Mouse (Mus musculus) lung, postnatal 10 days (tissue): Measurements from ENCODE around the gene C1ra.
"Not testable (repeated sequence)": the region's sequence is repeated elsewhere in the genome, so short reads cannot be mapped to it uniquely, and the experiment has no call there.

ENCODE experiments used
- DNase-seq: peaks from one replicate; pipeline ENCODE4 v3.0.0; 2021

C1ra gene

DNA sequence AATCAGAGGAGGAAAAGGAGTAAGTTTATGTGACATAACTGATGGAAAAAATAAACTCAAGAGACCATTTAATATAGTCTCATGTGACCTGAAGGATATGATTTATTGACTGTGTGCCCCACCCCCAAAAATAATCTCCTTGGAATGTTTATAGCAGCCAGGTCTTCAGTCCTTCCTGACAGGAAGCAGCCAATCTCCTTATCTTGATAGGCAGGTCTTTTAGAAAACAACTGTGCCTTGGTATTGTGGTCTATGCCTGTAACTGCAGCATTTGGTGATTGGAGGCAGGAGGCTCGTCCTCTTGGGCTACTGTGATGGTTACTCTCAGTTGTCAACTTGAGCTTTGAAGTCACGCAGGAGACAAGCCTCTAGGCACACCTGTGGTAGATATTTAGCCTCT is 24.7 kb upstream of the C1ra start:
- no peak for DNase-seq

DNA sequence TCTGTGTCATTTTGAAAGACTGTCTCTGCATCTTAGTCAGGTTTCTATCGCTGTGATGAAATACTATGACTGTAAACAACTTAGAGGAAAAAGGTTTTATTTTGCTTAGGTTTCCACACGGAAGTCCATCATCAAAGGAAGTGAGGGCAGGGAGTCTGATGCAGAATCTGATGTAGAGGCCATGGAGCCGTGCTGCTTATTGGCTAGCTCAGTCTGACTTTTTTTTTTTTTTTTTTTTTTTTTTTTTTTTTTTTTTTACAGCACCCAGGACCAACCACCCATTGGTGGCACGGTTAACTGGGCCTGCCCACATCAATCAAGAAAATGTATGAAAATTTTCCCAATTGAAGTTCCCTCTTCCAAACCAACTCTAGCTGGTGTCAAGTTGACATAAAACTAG is 23.3 kb upstream of the C1ra start:
- DNase-seq = no peak

- no peak for DNase-seq
Observed at GRCm38 (mm10) chr6:124491427-124491826, 20.8 kb upstream of the C1ra start.

GRCm38 (mm10) chr6:124492842-124493561 is 19.2 kb upstream of the C1ra start, which contains the start of gene C1rl:
Gene C1rl, plus strand, starts transcription at chr6:124493113.
- DNase-seq = peak; percentile 91

- DNase-seq = peak; percentile 16
Observed at GRCm38 (mm10) chr6:124493886-124494285, 18.3 kb upstream of the C1ra start.

DNA sequence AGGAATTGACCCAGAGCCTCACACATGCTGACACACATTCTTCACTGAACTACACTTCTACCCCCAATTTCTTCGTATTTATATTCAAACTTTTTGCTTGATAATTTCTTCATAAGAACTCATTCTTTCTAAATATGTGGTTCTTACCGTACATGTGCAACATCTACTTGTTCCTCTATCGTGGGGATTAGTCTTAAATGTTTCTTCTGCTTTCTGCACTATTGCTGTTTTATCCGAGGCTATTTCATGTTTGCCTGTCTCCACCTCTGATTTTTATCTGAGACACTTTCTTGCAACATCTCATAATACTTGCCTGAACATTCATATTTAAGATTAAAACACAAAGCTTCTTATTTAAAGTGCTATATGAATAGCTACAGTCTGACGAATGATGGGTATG is 16.2 kb upstream of the C1ra start:
- no peak for DNase-seq

DNA sequence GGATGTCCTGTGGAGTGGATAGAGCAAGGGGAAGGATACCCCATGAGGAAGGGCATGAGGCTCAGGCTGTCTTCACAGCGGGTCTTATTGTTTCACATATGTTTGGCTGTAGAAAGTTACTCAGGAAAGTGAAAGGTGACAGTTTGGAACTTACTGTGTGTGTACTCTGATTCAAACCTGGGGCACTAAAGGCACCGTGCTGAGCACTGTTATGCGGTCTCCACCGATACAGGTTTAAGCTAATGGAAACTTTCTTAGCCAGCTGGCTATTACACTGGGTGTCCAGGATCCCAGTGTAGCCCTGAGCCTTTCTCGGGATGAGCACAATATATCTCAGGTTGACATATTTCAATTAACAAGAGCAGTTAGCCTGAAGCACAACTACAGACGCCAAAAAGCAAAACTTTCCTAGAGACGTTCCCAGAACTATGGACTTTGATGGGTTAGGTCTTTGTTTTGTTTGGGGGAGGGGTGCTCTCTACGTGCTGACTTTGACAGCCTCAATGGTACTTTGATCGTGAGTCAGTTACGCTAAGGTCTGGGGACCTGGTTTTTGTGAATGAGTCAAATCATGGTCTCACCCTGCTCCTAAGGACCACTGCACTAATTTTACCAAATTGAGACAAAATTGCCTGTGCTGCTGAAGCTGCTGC is 12.2 kb upstream of the C1ra start:
- no peak for DNase-seq

DNA sequence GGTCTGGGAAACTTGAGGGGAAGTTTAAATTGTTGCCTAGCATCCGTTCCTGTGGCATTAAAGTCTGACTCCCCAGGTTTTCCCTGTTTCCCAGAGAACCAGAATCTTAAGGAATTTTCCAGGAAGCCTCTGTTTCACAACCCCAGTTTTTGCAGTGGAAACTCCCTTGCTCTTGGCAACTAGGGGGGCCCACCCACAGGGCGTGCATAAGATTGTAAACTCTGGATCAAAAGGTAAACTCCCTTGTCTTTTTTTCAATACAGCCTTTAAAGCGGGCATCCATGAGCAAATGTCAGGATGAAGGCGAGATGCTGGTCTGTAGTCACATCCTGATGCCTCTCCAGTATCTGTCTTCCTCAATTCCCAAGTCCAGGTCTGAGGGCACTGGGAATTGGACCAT is 10.7 kb upstream of the C1ra start:
- DNase-seq = no peak

DNA sequence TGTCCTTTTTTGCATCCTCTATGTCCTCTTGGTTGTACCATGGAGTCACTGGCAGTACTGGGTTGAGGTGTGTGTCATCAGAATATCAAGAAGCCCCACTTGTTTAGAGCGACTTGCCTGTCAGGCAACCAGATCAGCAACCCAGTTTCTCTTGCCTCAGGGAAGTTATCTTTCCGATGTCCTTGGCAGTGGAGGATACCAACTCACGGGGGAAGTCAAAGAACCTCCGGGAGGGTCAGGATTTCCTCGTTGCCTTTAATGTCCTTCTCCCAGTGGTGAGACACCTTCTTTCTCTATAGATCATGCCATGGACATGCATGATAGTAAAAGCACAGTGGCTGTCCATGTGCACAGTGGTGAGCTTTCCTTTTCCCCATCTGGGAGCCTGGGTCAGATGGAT is 10.2 kb upstream of the C1ra start:
- DNase-seq = no peak

- DNase-seq = peak; percentile 19
Observed at GRCm38 (mm10) chr6:124505028-124505427, 7.2 kb upstream of the C1ra start.

DNA sequence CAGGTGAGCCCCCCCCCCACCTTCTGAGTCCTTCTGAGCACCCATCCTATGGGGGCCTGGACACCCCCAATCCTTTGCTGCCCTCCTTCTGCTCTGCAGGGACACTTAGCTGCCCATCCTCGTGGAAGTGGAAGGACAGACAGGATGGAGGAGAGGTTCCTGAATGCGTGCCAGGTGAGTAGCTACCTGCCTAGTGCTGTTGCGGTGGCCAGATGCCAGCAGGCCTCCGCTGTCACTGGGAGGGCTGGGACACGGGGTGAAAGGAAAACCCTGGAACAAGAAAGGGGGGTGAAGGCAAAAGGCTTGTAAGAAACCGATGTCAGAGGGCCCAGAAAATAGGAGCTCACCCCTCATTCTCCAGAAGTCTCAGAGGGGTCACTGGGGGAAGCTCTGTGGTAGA is 5.2 kb upstream of the C1ra start:
- DNase-seq = no peak

GRCm38 (mm10) chr6:124508292-124508691 is 3.9 kb upstream of the C1ra start:
- no peak for DNase-seq

- DNase-seq = not testable (repeated sequence)
Observed at GRCm38 (mm10) chr6:124509192-124509591, 3.0 kb upstream of the C1ra start.

DNA sequence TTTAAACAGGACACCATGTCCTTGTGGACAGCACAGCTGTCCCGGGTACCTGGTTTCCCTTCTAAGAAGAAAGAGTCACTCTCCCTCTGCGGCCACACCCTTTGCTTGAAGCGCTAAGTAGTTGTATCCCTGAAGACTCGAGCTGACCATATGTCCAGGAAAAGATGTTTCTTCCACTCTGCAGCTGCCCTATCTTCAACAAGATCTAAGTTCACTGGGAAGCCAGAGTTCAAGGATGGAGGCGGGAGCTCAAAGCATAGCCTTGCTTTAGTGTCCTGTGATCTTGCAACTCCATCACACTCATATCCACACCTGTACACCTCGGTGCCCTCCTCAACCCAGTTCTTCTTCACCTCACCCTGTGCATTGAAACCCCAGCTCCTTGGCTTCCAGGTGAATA is 269 bp upstream of the C1ra start:
- DNase-seq = no peak

DNA sequence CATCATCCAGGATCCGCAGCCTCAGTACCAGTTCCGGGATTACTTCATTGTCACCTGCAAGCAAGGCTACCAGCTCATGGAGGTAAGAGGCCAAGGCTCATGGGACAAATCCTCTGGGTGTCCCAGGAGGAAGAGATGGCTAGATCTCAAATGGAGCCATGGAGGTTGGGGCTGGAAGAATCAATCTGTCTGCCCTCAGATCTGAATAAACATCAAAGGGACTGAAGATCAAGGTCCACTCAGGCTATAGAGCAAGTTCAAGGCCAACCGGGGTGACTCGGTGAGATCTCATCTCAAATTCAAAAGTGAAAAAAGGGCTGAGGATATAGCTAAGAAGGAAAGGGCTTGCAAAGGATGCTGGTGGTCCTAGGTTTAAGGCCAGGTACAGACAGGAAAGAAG is 5.5 kb downstream of the C1ra start:
- DNase-seq = not testable (repeated sequence)

GRCm38 (mm10) chr6:124522082-124522481 is 9.9 kb downstream of the C1ra start:
- DNase-seq = not testable (repeated sequence)

DNA sequence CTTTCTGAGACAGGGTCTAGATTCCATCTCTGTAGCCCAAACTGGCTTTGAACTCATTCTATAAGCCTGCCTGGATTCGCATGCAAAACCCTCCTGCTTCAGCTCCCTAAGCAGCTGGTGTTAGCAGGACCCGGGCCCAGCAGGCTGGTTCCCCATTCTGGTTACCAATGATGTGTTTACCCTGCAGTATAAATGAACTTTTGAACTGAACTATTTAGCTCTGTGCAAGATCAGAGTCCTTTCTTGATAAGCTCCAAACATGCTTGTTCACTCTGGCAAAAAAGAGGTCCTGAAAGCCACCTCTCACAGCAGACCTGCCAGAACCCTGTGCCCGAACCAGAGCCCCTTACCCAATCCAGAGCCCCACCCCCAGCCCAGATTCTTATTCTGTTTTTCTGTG is 15.7 kb downstream of the C1ra start:
- no peak for DNase-seq

GRCm38 (mm10) chr6:124531077-124531476 is 18.9 kb downstream of the C1ra start:
- no peak for DNase-seq

GRCm38 (mm10) chr6:124536125-124536829 is 24.1 kb downstream of the C1ra start:
- not testable (repeated sequence) for DNase-seq

DNA sequence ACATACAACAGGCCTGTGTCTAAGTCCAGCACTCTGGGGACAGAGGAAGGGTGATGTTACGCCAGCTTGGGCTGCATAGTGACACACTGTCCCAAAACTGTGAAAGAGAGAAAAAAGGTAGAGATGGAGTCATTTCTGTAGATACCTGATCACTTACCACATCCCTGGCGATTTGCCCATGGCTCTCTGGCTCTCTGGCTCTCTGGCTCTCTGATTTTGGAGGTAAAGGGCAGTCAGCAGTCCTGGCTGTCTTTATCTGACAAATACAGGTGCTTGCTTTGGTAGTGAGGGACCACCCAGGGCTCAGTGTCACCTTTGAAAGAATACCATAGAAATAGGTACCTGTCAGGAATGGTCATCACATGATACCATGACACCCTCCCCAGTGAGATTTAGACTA is 29.0 kb downstream of the C1ra start:
- DNase-seq = not testable (repeated sequence)

DNA sequence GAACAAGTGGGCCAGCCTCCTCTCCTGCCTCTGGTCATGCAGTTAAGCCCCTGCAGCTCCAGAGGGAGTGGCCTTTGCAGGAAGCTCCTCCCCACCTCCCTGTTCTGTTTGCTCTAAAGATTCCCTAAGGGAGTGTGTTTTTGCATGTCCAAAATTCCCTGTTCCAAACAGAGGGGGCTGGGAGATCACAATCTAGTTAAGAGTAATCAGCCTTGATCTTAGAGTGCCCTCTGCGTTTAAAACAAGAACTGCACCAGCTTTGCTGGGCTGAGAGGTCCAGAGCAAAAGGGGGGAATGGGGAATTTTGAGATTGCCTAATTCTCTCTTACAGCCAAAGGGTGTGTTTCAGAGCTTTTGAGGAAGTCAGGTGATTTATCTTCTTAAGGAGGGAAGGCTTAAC is 30.1 kb downstream of the C1ra start, which contains the start of gene C1s1:
Gene C1s1, minus strand, starts transcription at position 76 of the 400 bp plus-strand sequence.
- peak; percentile 82 for DNase-seq

DNA sequence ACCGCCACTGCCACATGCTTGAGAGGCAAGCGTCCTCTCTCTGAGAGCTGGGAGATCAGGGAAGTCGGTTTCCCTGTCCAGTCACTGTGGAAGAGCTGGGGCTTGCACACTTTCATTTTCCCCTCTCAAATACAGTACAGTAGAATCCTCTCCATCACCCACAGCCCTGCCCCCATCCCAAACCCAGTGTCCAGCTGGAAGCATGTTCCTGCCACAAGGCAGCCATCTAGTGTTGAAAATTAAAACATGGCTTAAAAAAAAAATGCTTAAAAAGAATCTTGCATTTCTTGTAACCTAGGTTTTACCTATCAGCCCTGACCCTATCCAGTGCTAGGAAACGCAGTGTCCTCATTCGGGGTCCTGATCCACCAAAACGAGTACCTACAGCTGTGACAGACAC is 32.3 kb downstream of the C1ra start:
- peak; percentile 56 for DNase-seq

DNA sequence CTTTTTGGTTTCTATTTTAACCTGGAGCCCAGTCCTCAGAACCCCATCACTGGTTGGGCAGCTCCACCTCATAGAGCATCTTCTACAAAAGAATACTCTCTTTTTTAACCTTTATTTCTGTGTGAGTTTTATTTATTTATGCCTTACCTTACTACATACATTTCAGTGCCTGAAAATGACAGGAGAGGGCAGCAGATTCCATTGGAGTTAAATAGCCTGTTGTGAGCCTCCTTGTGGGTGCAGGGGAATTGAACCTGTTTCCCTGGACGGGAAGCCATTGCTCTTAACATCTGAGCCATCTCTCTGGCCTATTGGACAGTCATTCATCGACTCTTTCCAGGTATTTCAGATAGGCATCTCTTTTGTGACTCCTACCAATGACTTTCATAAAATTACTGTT is 33.2 kb downstream of the C1ra start:
- DNase-seq = no peak

DNA sequence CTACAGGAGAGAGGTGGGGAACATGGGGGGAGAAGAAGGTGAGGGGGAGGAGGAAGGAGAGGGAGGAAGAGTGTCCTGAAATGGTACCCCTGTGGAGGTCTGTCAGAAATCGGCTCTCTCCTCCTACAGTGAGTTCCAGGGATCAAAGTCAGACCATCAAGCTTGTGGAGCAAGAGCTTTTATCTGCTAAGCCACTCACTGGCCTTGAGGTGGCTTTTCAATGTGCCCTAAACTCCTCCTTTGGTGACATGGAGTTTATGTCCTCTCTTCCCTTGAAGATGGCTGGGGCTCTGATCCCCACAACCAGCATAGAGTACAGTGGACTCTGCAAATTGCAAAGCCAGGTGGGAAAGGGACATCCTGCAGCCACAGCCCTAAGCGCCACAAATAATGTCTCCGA is 35.8 kb downstream of the C1ra start:
- DNase-seq = not testable (repeated sequence)
